Mouse (Mus musculus): Measurements from ENCODE around the gene Gm3045. TPM values are rescaled to one million over a fixed set of nuclear protein-coding genes. Genes with fewer than 3 reads are reported as not detected.
A peak's percentile ranks its signal among the peaks of the same experiment; 100 is the strongest.

The Gm3045 gene
- polyA plus RNA-seq, 1 experiment from 2014 or later, result not detected

DNA sequence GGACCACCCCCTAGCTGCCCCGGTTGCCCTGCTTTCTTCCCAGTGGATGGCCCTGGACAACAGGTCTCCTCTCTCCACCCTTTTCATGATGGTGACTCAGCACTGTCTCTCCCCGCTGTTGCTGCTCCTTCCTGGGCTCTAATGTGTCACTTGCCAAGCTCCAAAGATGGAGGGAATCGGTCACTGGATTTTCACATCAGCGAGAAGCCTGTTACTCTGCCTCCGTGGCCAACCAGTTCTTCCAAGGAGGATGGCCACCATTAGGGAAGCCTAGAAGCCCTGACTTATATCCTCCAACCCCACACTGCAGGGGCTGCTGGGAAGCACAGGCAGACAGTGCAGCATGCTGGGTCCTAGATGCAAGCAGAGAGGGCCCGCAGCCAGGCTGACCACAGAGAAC lies 44.8 kb downstream of the Gm3045 start:
- H3K27ac ChIP-seq (ENCODE audit: low read depth, low read length), result peak overlapping the region; percentile 30; the same call in 1 of the 2 replicates
- no peak overlapping the region for H3K4me3 ChIP-seq (ENCODE audit: low read length)
- H3K9me3 ChIP-seq (ENCODE audit: control insufficient read depth, low read length), result no peaks in the 10 kb centered on the region
- H3K27me3 ChIP-seq (ENCODE audit: control insufficient read depth, insufficient read depth, low read length), result no peaks in the 10 kb centered on the region
- H3K9ac ChIP-seq (ENCODE audit: low read depth, low read length), result no peak overlapping the region
- no peak for ATAC-seq (ENCODE audit: low FRiP score, low TSS enrichment)
- no peak overlapping the region for H3K4me2 ChIP-seq (replicated peaks; ENCODE audit: low read depth, low read length)
- no peaks in the 10 kb centered on the region for H3K36me3 ChIP-seq (ENCODE audit: control insufficient read depth, insufficient read depth, low read length)
- H3K4me1 ChIP-seq (ENCODE audit: control insufficient read depth, insufficient read depth, low read length), result peaks cover 12% of the 10 kb centered on the region; the same call in 1 of the 2 replicates
- 80% methylated on average over 6 of the region's 6 CpGs for WGBS

DNA sequence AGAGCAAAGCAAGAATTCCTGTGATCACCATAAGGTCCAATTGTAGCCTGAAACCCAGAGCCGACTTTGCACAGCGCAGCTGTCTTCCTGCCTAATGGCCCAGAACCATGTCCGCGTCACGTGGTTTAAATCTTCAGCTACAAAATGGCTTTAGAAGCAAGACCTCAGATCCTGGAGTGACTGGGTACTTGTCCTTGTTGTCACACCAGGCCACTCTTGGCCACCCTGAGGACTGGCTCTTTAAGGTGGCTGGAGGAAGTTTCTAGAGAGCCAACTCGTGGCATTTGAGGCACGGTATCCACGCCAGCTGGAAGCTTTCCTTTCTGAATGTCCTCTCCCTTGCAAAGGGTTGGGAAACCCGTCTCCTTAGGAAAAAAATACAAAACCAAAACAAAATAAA lies 45.6 kb downstream of the Gm3045 start:
- Histone ChIP-seq H3K4me3 (ENCODE audit: low read length) (no peak overlapping the region), H3K4me2 (replicated peaks; ENCODE audit: low read depth, low read length) (no peak overlapping the region; the same call in 1 of the 2 replicates), H3K36me3 (ENCODE audit: control insufficient read depth, insufficient read depth, low read length) (no peaks in the 10 kb centered on the region), H3K27me3 (ENCODE audit: control insufficient read depth, insufficient read depth, low read length) (no peaks in the 10 kb centered on the region), H3K27ac (ENCODE audit: low read depth, low read length) (peak overlapping the region; percentile 30), H3K9ac (ENCODE audit: low read depth, low read length) (no peak overlapping the region), H3K9me3 (ENCODE audit: control insufficient read depth, low read length) (no peaks in the 10 kb centered on the region), H3K4me1 (ENCODE audit: control insufficient read depth, insufficient read depth, low read length) (peaks cover 12% of the 10 kb centered on the region; the same call in 1 of the 2 replicates)
- peak; percentile 47; the same call in 1 of the 2 replicates for ATAC-seq (ENCODE audit: low FRiP score, low TSS enrichment)
- WGBS, result 19% methylated on average over 9 of the region's 9 CpGs

DNA sequence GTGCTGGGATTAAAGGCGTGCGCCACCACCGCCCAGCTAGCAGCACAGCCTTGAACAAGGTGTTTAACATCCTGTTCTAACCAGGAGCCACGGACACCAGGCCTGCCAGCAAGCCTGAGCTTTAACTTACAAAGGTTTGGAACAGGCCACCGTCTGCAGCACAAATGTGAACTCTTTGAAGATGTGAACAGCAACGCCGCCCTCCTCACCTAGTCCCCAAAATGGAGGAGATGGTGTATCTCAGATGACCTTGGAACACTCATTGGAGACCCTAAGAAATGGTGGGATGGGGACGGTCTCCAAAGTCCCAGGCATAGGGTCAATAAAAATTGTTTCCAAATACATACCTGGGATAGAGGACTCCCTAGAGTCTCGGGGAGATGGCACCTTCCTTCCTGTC lies 46.3 kb downstream of the Gm3045 start:
- Histone ChIP-seq H3K4me2 (replicated peaks; ENCODE audit: low read depth, low read length) (no peak overlapping the region), H3K4me3 (ENCODE audit: low read length) (no peak overlapping the region), H3K9ac (ENCODE audit: low read depth, low read length) (no peak overlapping the region), H3K27ac (ENCODE audit: low read depth, low read length) (no peak overlapping the region), H3K36me3 (ENCODE audit: control insufficient read depth, insufficient read depth, low read length) (no peaks in the 10 kb centered on the region), H3K27me3 (ENCODE audit: control insufficient read depth, insufficient read depth, low read length) (no peaks in the 10 kb centered on the region), H3K9me3 (ENCODE audit: control insufficient read depth, low read length) (no peaks in the 10 kb centered on the region), H3K4me1 (ENCODE audit: control insufficient read depth, insufficient read depth, low read length) (peaks cover 12% of the 10 kb centered on the region; the same call in 1 of the 2 replicates)
- ATAC-seq (ENCODE audit: low FRiP score, low TSS enrichment), result no peak
- WGBS, result 95% methylated on average over 9 of the region's 9 CpGs

DNA sequence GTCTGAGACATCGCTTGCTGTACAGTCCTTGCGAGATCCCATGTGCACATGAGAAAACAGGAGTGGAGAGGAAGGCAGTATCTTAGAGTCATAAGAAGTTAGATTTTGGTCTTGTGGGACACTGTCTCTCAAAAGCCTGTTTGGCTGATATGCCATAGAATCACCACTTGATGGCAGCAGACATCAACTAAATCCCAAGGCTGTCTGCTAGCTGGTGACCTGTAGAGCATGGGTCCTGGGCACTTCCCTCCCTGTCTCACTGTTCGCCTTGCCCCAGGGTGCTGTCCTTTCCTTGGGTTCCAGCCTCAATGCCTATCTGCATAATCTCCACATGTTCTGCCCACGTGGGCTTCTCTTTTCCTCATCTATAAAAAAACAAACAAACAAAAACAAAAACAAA lies 49.0 kb downstream of the Gm3045 start:
- H3K4me2 ChIP-seq (replicated peaks; ENCODE audit: low read depth, low read length), result no peak overlapping the region
- H3K9ac ChIP-seq (ENCODE audit: low read depth, low read length), result no peak overlapping the region
- ATAC-seq (ENCODE audit: low FRiP score, low TSS enrichment), result 0 out of 2 replicates have a peak, but pooled peaks have one; percentile 61
- H3K27ac ChIP-seq (ENCODE audit: low read depth, low read length), result no peak overlapping the region
- H3K4me1 ChIP-seq (ENCODE audit: control insufficient read depth, insufficient read depth, low read length), result peaks cover 12% of the 10 kb centered on the region; the same call in 1 of the 2 replicates
- H3K4me3 ChIP-seq (ENCODE audit: low read length), result no peak overlapping the region
- 35% methylated on average over 4 of the region's 4 CpGs for WGBS
- H3K27me3 ChIP-seq (ENCODE audit: control insufficient read depth, insufficient read depth, low read length), result no peaks in the 10 kb centered on the region
- no peaks in the 10 kb centered on the region for H3K36me3 ChIP-seq (ENCODE audit: control insufficient read depth, insufficient read depth, low read length)
- no peaks in the 10 kb centered on the region for H3K9me3 ChIP-seq (ENCODE audit: control insufficient read depth, low read length)

DNA sequence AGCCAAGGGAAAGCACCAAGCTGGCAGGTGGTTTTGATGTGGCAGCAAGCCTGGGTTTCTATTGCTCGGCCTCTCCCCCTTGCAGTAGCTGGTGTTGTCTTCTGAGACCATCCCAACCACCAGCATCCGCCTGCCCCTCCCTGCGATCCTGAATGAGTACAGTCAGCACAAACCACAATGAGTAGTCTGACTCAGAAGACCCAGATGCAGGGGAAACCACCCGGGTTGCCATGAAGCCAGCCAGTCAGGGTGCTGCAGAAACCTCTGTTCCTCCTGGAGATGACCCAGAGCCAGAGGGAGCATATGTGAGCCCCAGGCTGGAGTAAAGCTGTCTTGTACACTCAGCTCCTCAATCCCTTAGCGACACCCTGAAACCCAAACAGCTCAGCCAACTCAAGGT lies 50.4 kb downstream of the Gm3045 start:
- WGBS, result 76% methylated on average over 5 of the region's 5 CpGs
- H3K4me1 ChIP-seq (ENCODE audit: control insufficient read depth, insufficient read depth, low read length), result peaks cover 1% of the 10 kb centered on the region; the same call in 1 of the 2 replicates
- H3K9me3 ChIP-seq (ENCODE audit: control insufficient read depth, low read length), result no peaks in the 10 kb centered on the region
- ATAC-seq (ENCODE audit: low FRiP score, low TSS enrichment), result no peak
- no peak overlapping the region for H3K27ac ChIP-seq (ENCODE audit: low read depth, low read length)
- no peak overlapping the region for H3K9ac ChIP-seq (ENCODE audit: low read depth, low read length)
- H3K36me3 ChIP-seq (ENCODE audit: control insufficient read depth, insufficient read depth, low read length), result no peaks in the 10 kb centered on the region
- no peak overlapping the region for H3K4me2 ChIP-seq (replicated peaks; ENCODE audit: low read depth, low read length)
- no peak overlapping the region for H3K4me3 ChIP-seq (ENCODE audit: low read length)
- H3K27me3 ChIP-seq (ENCODE audit: control insufficient read depth, insufficient read depth, low read length), result no peaks in the 10 kb centered on the region

DNA sequence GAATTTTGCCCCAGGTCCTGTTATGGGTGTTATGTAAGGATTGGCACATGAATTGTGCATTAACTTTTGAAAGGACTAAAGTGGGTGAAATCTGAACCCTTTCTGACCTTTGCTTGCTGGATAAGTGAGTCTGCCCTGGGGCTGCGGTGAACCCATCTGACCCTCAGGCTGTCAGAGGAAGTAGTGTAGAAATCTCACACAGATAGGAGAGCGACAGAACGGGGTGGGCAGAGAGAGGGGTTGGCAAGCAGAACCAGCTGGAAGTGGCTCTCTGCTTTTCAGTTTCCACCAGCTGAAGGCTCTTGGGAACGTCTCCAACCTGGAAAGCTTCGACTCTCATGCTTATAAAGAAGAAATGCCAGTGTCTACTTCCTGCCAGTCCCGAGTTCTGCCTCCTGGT lies 50.9 kb downstream of the Gm3045 start:
- ATAC-seq (ENCODE audit: low FRiP score, low TSS enrichment), result no peak
- no peaks in the 10 kb centered on the region for H3K9me3 ChIP-seq (ENCODE audit: control insufficient read depth, low read length)
- H3K27ac ChIP-seq (ENCODE audit: low read depth, low read length), result no peak overlapping the region
- no peaks in the 10 kb centered on the region for H3K27me3 ChIP-seq (ENCODE audit: control insufficient read depth, insufficient read depth, low read length)
- H3K4me3 ChIP-seq (ENCODE audit: low read length), result no peak overlapping the region
- H3K4me2 ChIP-seq (replicated peaks; ENCODE audit: low read depth, low read length), result no peak overlapping the region
- no peak overlapping the region for H3K9ac ChIP-seq (ENCODE audit: low read depth, low read length)
- H3K4me1 ChIP-seq (ENCODE audit: control insufficient read depth, insufficient read depth, low read length), result no peaks in the 10 kb centered on the region
- no peaks in the 10 kb centered on the region for H3K36me3 ChIP-seq (ENCODE audit: control insufficient read depth, insufficient read depth, low read length)
- 24% methylated on average over 6 of the region's 6 CpGs for WGBS

DNA sequence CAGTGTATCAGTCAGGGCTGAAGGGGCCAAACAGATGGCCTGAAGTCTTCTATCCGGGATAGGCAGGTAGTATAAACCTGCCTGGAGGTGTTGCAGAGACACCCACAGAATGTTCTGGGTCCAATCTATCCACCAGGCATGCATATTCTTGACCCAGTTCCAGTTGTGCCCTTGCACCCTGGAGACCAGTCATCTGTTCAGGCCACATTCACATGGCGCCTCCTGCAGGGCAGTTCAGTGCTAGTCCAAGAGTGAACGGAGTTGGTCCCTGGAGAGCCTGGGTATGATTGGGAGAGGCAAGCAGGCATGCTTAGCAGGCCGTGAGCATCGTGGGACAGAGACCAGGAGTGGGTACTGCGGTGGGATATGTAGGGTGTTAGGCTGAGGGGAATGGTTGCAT lies 51.6 kb downstream of the Gm3045 start:
- H3K4me1 ChIP-seq (ENCODE audit: control insufficient read depth, insufficient read depth, low read length), result no peaks in the 10 kb centered on the region
- no peaks in the 10 kb centered on the region for H3K27me3 ChIP-seq (ENCODE audit: control insufficient read depth, insufficient read depth, low read length)
- no peak overlapping the region for H3K4me2 ChIP-seq (replicated peaks; ENCODE audit: low read depth, low read length)
- H3K4me3 ChIP-seq (ENCODE audit: low read length), result no peak overlapping the region
- WGBS, result 80% methylated on average over 6 of the region's 6 CpGs
- H3K9ac ChIP-seq (ENCODE audit: low read depth, low read length), result no peak overlapping the region
- no peaks in the 10 kb centered on the region for H3K36me3 ChIP-seq (ENCODE audit: control insufficient read depth, insufficient read depth, low read length)
- no peaks in the 10 kb centered on the region for H3K9me3 ChIP-seq (ENCODE audit: control insufficient read depth, low read length)
- H3K27ac ChIP-seq (ENCODE audit: low read depth, low read length), result no peak overlapping the region
- no peak for ATAC-seq (ENCODE audit: low FRiP score, low TSS enrichment)

DNA sequence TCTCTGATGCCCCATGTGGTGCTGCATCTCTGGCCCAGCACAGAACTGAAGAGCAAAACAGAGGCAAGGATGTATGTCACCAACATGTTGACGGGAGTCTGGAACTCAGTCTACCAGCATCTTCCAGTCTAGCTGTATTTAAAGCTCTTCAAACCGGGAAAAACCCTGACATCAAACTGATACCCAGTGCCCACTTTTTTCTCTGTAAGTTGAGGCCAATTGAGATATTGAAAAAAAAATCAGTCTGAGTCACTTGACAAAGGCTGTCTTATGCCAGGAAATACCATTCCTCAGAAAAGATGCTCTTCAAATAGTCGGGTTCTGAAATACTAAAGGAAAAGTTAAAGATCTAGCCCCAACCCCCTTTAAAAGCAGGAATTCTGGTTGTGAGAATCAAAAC lies 55.8 kb downstream of the Gm3045 start, which contains the start of gene Il9:
Gene Il9, minus strand, starts transcription at position 101 of the 400 bp plus-strand sequence.
- no peak within 1 kb of the TSS for H3K4me2 ChIP-seq (replicated peaks; ENCODE audit: low read depth, low read length)
- no peaks in the 10 kb centered on the region for H3K36me3 ChIP-seq (ENCODE audit: control insufficient read depth, insufficient read depth, low read length)
- no peak within 1 kb of the TSS for H3K27ac ChIP-seq (ENCODE audit: low read depth, low read length)
- ATAC-seq (ENCODE audit: low FRiP score, low TSS enrichment), result no peak
- no peaks in the 10 kb centered on the region for H3K27me3 ChIP-seq (ENCODE audit: control insufficient read depth, insufficient read depth, low read length)
- no peak within 1 kb of the TSS for H3K4me3 ChIP-seq (ENCODE audit: low read length)
- H3K9me3 ChIP-seq (ENCODE audit: control insufficient read depth, low read length), result no peaks in the 10 kb centered on the region
- 81% methylated on average over 3 of the region's 3 CpGs for WGBS
- no peak within 1 kb of the TSS for H3K9ac ChIP-seq (ENCODE audit: low read depth, low read length)
- H3K4me1 ChIP-seq (ENCODE audit: control insufficient read depth, insufficient read depth, low read length), result no peaks in the 10 kb centered on the region

All from kidney, embryonic 14.5 days (tissue).